ENCODE assay signal across 26 mouse cellular contexts in genomic region chr5:115551386-115551785, GRCm38 (mm10). TPM values are rescaled to one million over a fixed set of nuclear protein-coding genes. Genes with fewer than 3 reads are reported as not detected.
DNase-seq lines count a peak whose midpoint lies in the region; ATAC-seq and TF ChIP-seq lines count a peak whose summit lies in the region.
"Had no signal": no experiment of that assay in that cellular context is flagged by ENCODE, and none has a peak within 500 bp of the region (broad histone marks: within the 10 kb centered on the region; RNA-seq: fewer than 3 reads in every experiment).

No protein-coding gene starts in this region.

- no peak for TF ChIP-seq EP300 in heart, adult 2 months (IDR thresholded peaks at IDR 0.05; ENCODE audit: insufficient read depth, low read depth, low read length)

- peaks cover 37% of the 10 kb centered on the region for H3K4me1 ChIP-seq in cerebellum, adult 2 months (ENCODE audit: control insufficient read depth, insufficient read depth, low read length)
- H3K4me1 ChIP-seq in heart, embryonic 10.5 days, result peaks cover 55% of the 10 kb centered on the region
- no peaks in the 10 kb centered on the region; the same call in 1 of the 2 replicates for H3K4me1 ChIP-seq in heart, adult 2 months (ENCODE audit: control insufficient read depth, insufficient read depth, low read length)
- peaks cover 52% of the 10 kb centered on the region for H3K4me1 ChIP-seq in hindbrain, embryonic 10.5 days (replicated peaks)
- H3K4me1 ChIP-seq in hindbrain, postnatal 0 days (ENCODE audit: insufficient read depth, low read length), result no peaks in the 10 kb centered on the region
- H3K4me1 ChIP-seq in embryonic facial prominence, embryonic 10.5 days, result peaks cover 49% of the 10 kb centered on the region
- H3K4me1 ChIP-seq: forebrain, embryonic 13.5 days had no signal

- no peak overlapping the region for H3K9ac ChIP-seq in heart, adult 2 months (ENCODE audit: low read depth, low read length)
- no peak overlapping the region for H3K9ac ChIP-seq in hindbrain, postnatal 0 days (replicated peaks; ENCODE audit: low read length)
- H3K9ac ChIP-seq: forebrain, embryonic 13.5 days; forebrain, postnatal 0 days; hindbrain, embryonic 13.5 days had no signal

- no peak overlapping the region for H3K4me3 ChIP-seq in cerebellum, adult 2 months (replicated peaks; ENCODE audit: insufficient read depth, low read depth, low read length)
- no peak overlapping the region for H3K4me3 ChIP-seq in heart, embryonic 10.5 days
- H3K4me3 ChIP-seq in heart, adult 2 months, result no peak overlapping the region
- H3K4me3 ChIP-seq in hindbrain, embryonic 10.5 days, result no peak overlapping the region
- no peak overlapping the region for H3K4me3 ChIP-seq in hindbrain, postnatal 0 days (ENCODE audit: low read length)
- H3K4me3 ChIP-seq in embryonic facial prominence, embryonic 10.5 days, result no peak overlapping the region
- H3K4me3 ChIP-seq: embryonic facial prominence, embryonic 13.5 days; erythroblast, embryonic 14.5 days; forebrain, embryonic 13.5 days; gastrocnemius, adult 2 months; hindbrain, embryonic 13.5 days had no signal

- H3K4me2 ChIP-seq in hindbrain, postnatal 0 days (ENCODE audit: low read depth, low read length), result no peak overlapping the region
- H3K4me2 ChIP-seq: embryonic facial prominence, embryonic 13.5 days; forebrain, embryonic 13.5 days; hindbrain, embryonic 13.5 days had no signal

- H3K27ac ChIP-seq in cerebellum, adult 2 months (ENCODE audit: insufficient read depth, low read length), result no peak overlapping the region
- peak overlapping the region; percentile 42; the same call in 1 of the 2 replicates for H3K27ac ChIP-seq in heart, embryonic 10.5 days
- no peak overlapping the region for H3K27ac ChIP-seq in heart, adult 2 months
- peak overlapping the region; percentile 75 for H3K27ac ChIP-seq in hindbrain, embryonic 10.5 days
- no peak overlapping the region for H3K27ac ChIP-seq in hindbrain, postnatal 0 days
- H3K27ac ChIP-seq in embryonic facial prominence, embryonic 10.5 days (replicated peaks), result peak overlapping the region; percentile 55
- H3K27ac ChIP-seq: embryonic facial prominence, embryonic 13.5 days; forebrain, embryonic 13.5 days; gastrocnemius, adult 2 months; hindbrain, embryonic 13.5 days had no signal

- no peak for TF ChIP-seq CTCF in cerebellum, adult 2 months (IDR thresholded peaks at IDR 0.05; ENCODE audit: borderline replicate concordance, insufficient read depth, low read depth, low read length)
- TF ChIP-seq CTCF in heart, adult 2 months (IDR thresholded peaks at IDR 0.05), result no peak
- TF ChIP-seq CTCF in hindbrain, postnatal 0 days (IDR thresholded peaks at IDR 0.05; ENCODE audit: low read depth), result no peak

- intact Hi-C loops in heart, adult 2 months (cut with DNase I), result loop anchor here (10.0 kb wide), 1 partner anchor 207 kb away; the partner anchor contains the start of genes Cox6a1, Gatc and Triap1

- H3K36me3 ChIP-seq in heart, embryonic 10.5 days, result peaks cover 82% of the 10 kb centered on the region
- H3K36me3 ChIP-seq in heart, adult 2 months (ENCODE audit: control insufficient read depth, insufficient read depth, low read length), result no peaks in the 10 kb centered on the region
- peaks cover 78% of the 10 kb centered on the region for H3K36me3 ChIP-seq in hindbrain, embryonic 10.5 days
- H3K36me3 ChIP-seq in hindbrain, postnatal 0 days (ENCODE audit: insufficient read depth, low read length), result peaks cover 47% of the 10 kb centered on the region; the same call in 1 of the 2 replicates
- peaks cover 91% of the 10 kb centered on the region for H3K36me3 ChIP-seq in embryonic facial prominence, embryonic 10.5 days (replicated peaks)

- WGBS in cerebellum, adult 2 months, result 71% methylated on average over 12 of the region's 12 CpGs
- 65% methylated on average over 12 of the region's 12 CpGs for WGBS in heart, embryonic 10.5 days
- WGBS in heart, adult 2 months, result 74% methylated on average over 12 of the region's 12 CpGs
- whole genome bisulfite sequencing in hindbrain, embryonic 10.5 days, result 76% methylated on average over 12 of the region's 12 CpGs
- 72% methylated on average over 12 of the region's 12 CpGs for WGBS in hindbrain, postnatal 0 days
- 70% methylated on average over 12 of the region's 12 CpGs for WGBS in embryonic facial prominence, embryonic 10.5 days

- ATAC-seq in hindbrain, postnatal 0 days, result no peak
- ATAC-seq: forebrain, embryonic 13.5 days; forebrain, postnatal 0 days; intestine, postnatal 0 days; Patski had no signal

- H3K27me3 ChIP-seq in cerebellum, adult 2 months (ENCODE audit: control insufficient read depth, insufficient read depth, low read length), result no peaks in the 10 kb centered on the region
- no peaks in the 10 kb centered on the region for H3K27me3 ChIP-seq in heart, embryonic 10.5 days (ENCODE audit: insufficient read depth, poor library complexity, severe bottlenecking)
- no peaks in the 10 kb centered on the region for H3K27me3 ChIP-seq in heart, adult 2 months (ENCODE audit: control insufficient read depth, insufficient read depth, low read length)
- H3K27me3 ChIP-seq in hindbrain, embryonic 10.5 days (ENCODE audit: insufficient read depth, poor library complexity, severe bottlenecking), result no peaks in the 10 kb centered on the region
- H3K27me3 ChIP-seq in hindbrain, postnatal 0 days (ENCODE audit: insufficient read depth, low read length), result no peaks in the 10 kb centered on the region
- no peaks in the 10 kb centered on the region for H3K27me3 ChIP-seq in embryonic facial prominence, embryonic 10.5 days (replicated peaks; ENCODE audit: low read depth, poor library complexity, severe bottlenecking)
- H3K27me3 ChIP-seq: CH12.LX; embryonic facial prominence, embryonic 13.5 days; forebrain, embryonic 13.5 days; hindbrain, embryonic 13.5 days; Patski had no signal

- no peaks in the 10 kb centered on the region for H3K79me2 ChIP-seq in heart, adult 2 months (replicated peaks; ENCODE audit: control insufficient read depth, insufficient read depth, low read length)

- no peaks in the 10 kb centered on the region for H3K9me3 ChIP-seq in heart, embryonic 10.5 days
- no peaks in the 10 kb centered on the region for H3K9me3 ChIP-seq in hindbrain, embryonic 10.5 days
- H3K9me3 ChIP-seq in hindbrain, postnatal 0 days (ENCODE audit: low read length), result no peaks in the 10 kb centered on the region
- H3K9me3 ChIP-seq in embryonic facial prominence, embryonic 10.5 days, result no peaks in the 10 kb centered on the region
- H3K9me3 ChIP-seq: embryonic facial prominence, embryonic 13.5 days; forebrain, embryonic 13.5 days; G1E; hindbrain, embryonic 13.5 days had no signal

- no peak for TF ChIP-seq POLR2A in cerebellum, adult 2 months (IDR thresholded peaks at IDR 0.05; ENCODE audit: borderline replicate concordance, insufficient read depth, low read length)
- TF ChIP-seq POLR2A in heart, adult 2 months (IDR thresholded peaks at IDR 0.05; ENCODE audit: insufficient read depth, low read depth, low read length), result no peak

- peak; percentile 52 for DNase-seq in cerebellum, adult 9-11 months
- no peak for DNase-seq in cerebellum, adult 2 months
- DNase-seq in heart, embryonic 10.5 days (ENCODE audit: low spot score), result no peak
- no peak for DNase-seq in heart, adult 2 months
- no peak for DNase-seq in hindbrain, embryonic 10.5 days (ENCODE audit: low spot score)
- no peak for DNase-seq in hindbrain, postnatal 0 days (ENCODE audit: low spot score)
- DNase-seq in embryonic facial prominence, embryonic 10.5 days (ENCODE audit: low spot score), result no peak
- DNase-seq: adrenal gland, postnatal 10 days; adrenal gland, postnatal 36 days; B cell, adult 2 months; cerebellum, adult 9-10 months; cerebellum, postnatal 25 days; forebrain, postnatal 0 days; gastrocnemius, adult 2 months; gastrocnemius, postnatal 14 days; heart, adult 18-20 months; heart, postnatal 4 days; kidney, adult 2 months had no signal

RNA-seq across cellular contexts. Expression of gene Rplp0, which starts 7.9 kb away (rescaled TPM):
- polyA plus RNA-seq in cerebellum, adult 2 months (2012; rRNA removed), result 478 and 485 TPM in 2 replicates
- polyA plus RNA-seq in heart, embryonic 10.5 days (2016; fragmentation: Nextera tagmentation; extraction: Ambion mirVana), result 1,223 and 1,345 TPM in 2 replicates
- total RNA-seq in heart, adult 2 months (2021), result 100 to 1,000 TPM; 587 to 705 TPM
- polyA plus RNA-seq in heart, adult 2 months (2012; rRNA removed), result 1,240 and 1,274 TPM in 2 replicates
- polyA plus RNA-seq in hindbrain, embryonic 10.5 days (2016; fragmentation: Nextera tagmentation; extraction: Ambion mirVana), result 1,124 and 1,374 TPM in 2 replicates
- total RNA-seq in hindbrain, postnatal 0 days (2014; rRNA removed), result 1,557 and 1,861 TPM in 2 replicates
- polyA plus RNA-seq in hindbrain, postnatal 0 days (2015; fragmentation: Nextera tagmentation; extraction: Ambion mirVana), result 786 and 796 TPM in 2 replicates
- 1,413 and 1,489 TPM in 2 replicates for polyA plus RNA-seq in embryonic facial prominence, embryonic 10.5 days (2016; fragmentation: Nextera tagmentation; extraction: Ambion mirVana)

RNA-seq across cellular contexts. Expression of gene Gcn1l1, which starts 13.7 kb away (rescaled TPM):
- polyA plus RNA-seq in cerebellum, adult 2 months (2012; rRNA removed), result 39.3 and 40.9 TPM in 2 replicates
- polyA plus RNA-seq in heart, embryonic 10.5 days (2016; fragmentation: Nextera tagmentation; extraction: Ambion mirVana), result 47.8 and 49.8 TPM in 2 replicates
- total RNA-seq in heart, adult 2 months (2021), result 10 to 100 TPM; 34.2 to 40.1 TPM
- 21.5 and 34.6 TPM in 2 replicates for polyA plus RNA-seq in heart, adult 2 months (2012; rRNA removed)
- polyA plus RNA-seq in hindbrain, embryonic 10.5 days (2016; fragmentation: Nextera tagmentation; extraction: Ambion mirVana), result 56.9 and 57.5 TPM in 2 replicates
- 73.4 and 81.7 TPM in 2 replicates for total RNA-seq in hindbrain, postnatal 0 days (2014; rRNA removed)
- polyA plus RNA-seq in hindbrain, postnatal 0 days (2015; fragmentation: Nextera tagmentation; extraction: Ambion mirVana), result 22.8 and 24.3 TPM in 2 replicates
- polyA plus RNA-seq in embryonic facial prominence, embryonic 10.5 days (2016; fragmentation: Nextera tagmentation; extraction: Ambion mirVana), result 65.0 and 65.1 TPM in 2 replicates

RNA-seq across cellular contexts. Expression of gene Pxn, which starts 44.9 kb away (rescaled TPM):
- polyA plus RNA-seq in cerebellum, adult 2 months (2012; rRNA removed), result 194 and 240 TPM in 2 replicates
- 30.3 and 31.9 TPM in 2 replicates for polyA plus RNA-seq in heart, embryonic 10.5 days (2016; fragmentation: Nextera tagmentation; extraction: Ambion mirVana)
- total RNA-seq in heart, adult 2 months (2021), result 10 to 100 TPM; 35.9 to 37.1 TPM
- 51.9 and 56.5 TPM in 2 replicates for polyA plus RNA-seq in heart, adult 2 months (2012; rRNA removed)
- polyA plus RNA-seq in hindbrain, embryonic 10.5 days (2016; fragmentation: Nextera tagmentation; extraction: Ambion mirVana), result 32.6 and 42.6 TPM in 2 replicates
- 40.6 and 41.0 TPM in 2 replicates for total RNA-seq in hindbrain, postnatal 0 days (2014; rRNA removed)
- 16.8 and 18.0 TPM in 2 replicates for polyA plus RNA-seq in hindbrain, postnatal 0 days (2015; fragmentation: Nextera tagmentation; extraction: Ambion mirVana)
- 50.3 and 50.6 TPM in 2 replicates for polyA plus RNA-seq in embryonic facial prominence, embryonic 10.5 days (2016; fragmentation: Nextera tagmentation; extraction: Ambion mirVana)

Comparison
In these comparisons a context has a peak if more than half of its experiments do, and no peak if none do; other contexts are left out.
1. H3K27ac ChIP-seq: peak in heart, embryonic 10.5 days (single experiment), hindbrain, embryonic 10.5 days (single experiment) and embryonic facial prominence, embryonic 10.5 days (single experiment); none in cerebellum, adult 2 months (single experiment), heart, adult 2 months (single experiment) and hindbrain, postnatal 0 days (single experiment).